Mouse (Mus musculus) 416B (cell line): Measurements from ENCODE around the gene Ccdc142.

Experiments used
- DNase-seq: peaks from one replicate; pipeline ENCODE4 v3.0.0; 2011; ENCODE audit warnings: low read depth

The Ccdc142 gene

GRCm38 (mm10) chr6:83118369-83118768 lies 17.0 kb downstream of the Ccdc142 start:
- DNase-seq = no peak

GRCm38 (mm10) chr6:83118825-83119733 lies 17.7 kb downstream of the Ccdc142 start:
- DNase-seq = peak; percentile 90

GRCm38 (mm10) chr6:83119734-83120051 lies 18.3 kb downstream of the Ccdc142 start:
- no peak for DNase-seq

GRCm38 (mm10) chr6:83120930-83121862 lies 19.8 kb downstream of the Ccdc142 start, which contains the start of gene Wbp1:
Wbp1 (minus strand) TSS chr6:83121559.
- DNase-seq = peak; percentile 100

- no peak for DNase-seq
Observed at GRCm38 (mm10) chr6:83121863-83122710, 20.7 kb downstream of the Ccdc142 start.

GRCm38 (mm10) chr6:83122961-83123360 lies 21.6 kb downstream of the Ccdc142 start:
- no peak for DNase-seq

GRCm38 (mm10) chr6:83124851-83125312 lies 23.5 kb downstream of the Ccdc142 start:
- peak; percentile 99 for DNase-seq

GRCm38 (mm10) chr6:83125331-83125730 lies 23.9 kb downstream of the Ccdc142 start, which contains the start of gene Ino80b:
Ino80b (minus strand) TSS chr6:83125431.
- no peak for DNase-seq

GRCm38 (mm10) chr6:83127419-83127818 lies 26.0 kb downstream of the Ccdc142 start:
- DNase-seq = no peak

GRCm38 (mm10) chr6:83131469-83132034 lies 30.2 kb downstream of the Ccdc142 start:
- peak; percentile 90 for DNase-seq

- peak; percentile 38 for DNase-seq
Observed at GRCm38 (mm10) chr6:83132176-83132919, 30.9 kb downstream of the Ccdc142 start.

- DNase-seq = no peak
Observed at GRCm38 (mm10) chr6:83134226-83134625, 32.8 kb downstream of the Ccdc142 start.

GRCm38 (mm10) chr6:83134951-83135513 lies 33.6 kb downstream of the Ccdc142 start, which contains the start of gene Rtkn:
Rtkn (plus strand) TSS chr6:83135463.
- DNase-seq = no peak

GRCm38 (mm10) chr6:83135571-83136161 lies 34.3 kb downstream of the Ccdc142 start:
- no peak for DNase-seq

GRCm38 (mm10) chr6:83136291-83136880 lies 35.0 kb downstream of the Ccdc142 start:
- DNase-seq = peak; percentile 88

- peak; percentile 67 for DNase-seq
Observed at GRCm38 (mm10) chr6:83136881-83137575, 35.6 kb downstream of the Ccdc142 start.

GRCm38 (mm10) chr6:83137576-83137950 lies 36.2 kb downstream of the Ccdc142 start:
- peak; percentile 83 for DNase-seq

GRCm38 (mm10) chr6:83138056-83138455 lies 36.7 kb downstream of the Ccdc142 start:
- peak; percentile 70 for DNase-seq

- DNase-seq = no peak
Observed at GRCm38 (mm10) chr6:83140044-83140443, 38.6 kb downstream of the Ccdc142 start.
